Mouse (Mus musculus) heart, postnatal 36 days (tissue): ENCODE measurements around the gene Dixdc1. TPM values are rescaled to one million over a fixed set of nuclear protein-coding genes. Genes with fewer than 3 reads are reported as not detected.

Experiments
- DNase-seq, 2 experiments: peaks; one replicate each; pipeline ENCODE4 v3.0.0; 2021 to 2022
- intact Hi-C: fragments of 180-260 bp; cut with DNase I; formaldehyde crosslinking; loops from one replicate; pipeline ENCODE4 v1.15.1; 2025
- total RNA-seq, 2 experiments: library from RNA; stranded (reverse); gene quantifications; 2 replicates each; pipeline ENCODE4 v1.2.3; 2021

Dixdc1 gene
- total RNA-seq, result 1 to 10 TPM; 4.2 to 7.4 TPM

GRCm38 (mm10) chr9:50738914-50739870, at the start of gene Dixdc1:
TSS of gene Dixdc1 (minus strand) at chr9:50739517.
- intact Hi-C loops, result loop anchor here (5.0 kb wide), 1 partner anchor 42 kb away; no protein-coding TSS in a partner anchor
- DNase-seq, result peak; percentile 93 to 94

DNA sequence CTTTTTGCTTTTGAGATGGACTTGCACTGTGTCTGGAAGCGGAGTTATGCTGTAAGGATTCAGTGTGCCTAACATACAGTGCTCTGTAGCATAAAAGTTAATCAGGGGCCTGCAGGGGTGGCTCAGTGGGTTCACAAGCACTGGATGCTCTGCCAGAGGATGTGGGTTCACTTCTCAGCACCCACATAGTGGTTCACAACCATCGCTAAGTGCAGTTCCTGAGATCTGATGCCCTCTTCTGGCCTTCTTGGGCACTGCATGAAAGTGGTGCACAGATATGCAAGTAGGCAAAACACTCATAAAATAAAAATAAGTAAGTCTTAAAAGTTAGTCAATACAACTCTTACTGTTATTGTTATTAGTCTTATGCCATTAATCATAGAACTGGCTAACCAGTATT, 42.8 kb upstream of the Dixdc1 start:
- intact Hi-C loops, result no loop called here
- DNase-seq, result peak in 1 of 2 experiments; percentile 41

DNA sequence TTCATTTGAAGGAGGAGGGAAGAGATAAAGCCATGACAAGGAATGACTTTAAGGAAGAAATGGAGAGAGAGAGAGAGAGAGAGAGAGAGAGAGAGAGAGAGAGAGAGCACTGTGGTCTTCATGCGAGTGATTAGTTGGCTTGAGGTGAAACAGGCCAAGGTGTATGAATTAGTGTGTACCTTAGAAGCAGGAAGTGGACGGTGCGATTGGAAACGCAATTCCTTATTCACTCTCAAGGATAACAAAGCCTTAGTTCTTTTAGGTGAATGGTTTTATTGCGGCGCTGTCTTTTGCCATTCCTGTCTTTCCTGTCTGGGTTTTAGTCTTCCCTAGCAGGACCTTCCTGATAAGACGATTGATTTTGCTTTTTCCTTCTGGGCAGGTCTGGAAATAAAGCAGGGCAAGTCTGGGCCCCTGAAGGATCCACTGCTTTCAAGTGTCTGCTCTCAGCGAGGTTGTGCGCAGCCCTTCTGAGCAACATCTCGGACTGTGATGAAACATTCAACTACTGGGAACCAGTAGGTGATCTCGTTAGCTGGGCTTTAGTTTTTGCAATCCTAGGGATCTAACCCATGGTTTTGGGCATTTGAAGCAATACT, 36.9 kb upstream of the Dixdc1 start:
- intact Hi-C loops, result no loop called here
- DNase-seq, result no peak

GRCm38 (mm10) chr9:50775662-50776126, 36.4 kb upstream of the Dixdc1 start:
- peak in 1 of 2 experiments; percentile 15 for DNase-seq
- intact Hi-C loops, result no loop called here

DNA sequence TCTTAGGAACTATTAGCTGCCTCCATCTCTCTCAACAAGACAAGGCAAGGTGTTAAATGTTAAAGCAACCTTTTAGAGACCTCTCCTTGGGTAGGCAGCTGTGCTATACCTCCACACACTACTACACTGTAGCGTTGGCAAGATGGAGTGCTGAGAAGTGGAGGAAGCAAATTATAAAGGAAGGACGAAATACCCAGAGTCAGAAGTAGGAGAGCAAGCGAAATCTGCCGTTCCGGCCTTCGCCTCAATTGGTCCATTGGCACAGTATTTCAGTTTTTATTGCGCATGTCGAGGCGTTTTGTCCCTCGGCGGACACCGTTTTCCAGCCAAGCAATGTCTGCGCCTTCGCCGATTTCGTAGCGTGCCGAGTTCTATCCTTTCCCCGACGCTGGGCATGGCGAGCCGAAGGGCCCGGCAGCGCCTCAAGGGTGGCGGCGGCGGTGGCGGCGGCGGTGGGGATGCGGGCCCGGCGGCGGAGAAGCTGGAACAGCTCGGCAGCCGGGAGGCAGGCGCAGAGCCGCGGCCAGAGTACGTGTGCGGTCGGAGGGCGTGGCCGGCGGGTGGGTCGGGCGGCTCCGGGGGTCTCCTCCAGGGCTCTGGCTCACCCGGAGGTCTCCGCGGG, 35.8 kb upstream of the Dixdc1 start, which contains the start of the genes Alg9 and 1110032A03Rik:
Gene Alg9 (plus strand): TSS at position 29 of the 622 bp plus-strand sequence.
Gene 1110032A03Rik (minus strand): TSS at position 530 of the 622 bp plus-strand sequence.
- intact Hi-C loops, result no loop called here
- peak; percentile 91 to 93 for DNase-seq

DNA sequence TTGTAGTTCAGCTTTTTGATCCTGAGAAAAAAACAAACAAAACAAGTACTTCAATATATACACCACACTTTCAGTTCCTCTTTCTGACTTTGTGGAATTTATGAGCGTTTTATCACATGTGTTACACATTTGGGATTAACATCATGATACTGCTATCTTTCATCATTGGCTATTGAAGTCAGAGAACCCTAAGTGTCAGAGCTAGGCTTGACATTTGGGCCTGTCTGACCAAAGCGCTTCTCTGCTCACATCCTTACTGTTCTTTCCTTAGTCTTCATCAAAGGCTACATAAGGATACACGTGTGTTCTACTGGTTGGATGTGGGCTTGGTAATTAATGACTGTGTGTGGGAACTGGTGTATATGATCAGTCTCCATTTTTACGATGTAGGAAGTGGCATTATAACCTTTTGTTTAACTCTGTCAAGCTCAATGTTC, 34.7 kb upstream of the Dixdc1 start:
- intact Hi-C loops, result no loop called here
- no peak for DNase-seq

GRCm38 (mm10) chr9:50770011-50770410, 30.7 kb upstream of the Dixdc1 start:
- no peak for DNase-seq
- intact Hi-C loops, result no loop called here

- peak; percentile 97 to 99 for DNase-seq
- intact Hi-C loops, result loop anchor here (2.0 to 10.0 kb wide), 5 partner anchors 41 to 324 kb away; partner anchors contain the start of genes Dlat, Nkapd1 and Pih1d2
Observed at GRCm38 (mm10) chr9:50768107-50769002, 29.0 kb upstream of the Dixdc1 start, which contains the start of gene Fdxacb1. TSS of gene Fdxacb1 (plus strand) at chr9:50768236.

- intact Hi-C loops, result loop anchor here (2.0 to 10.0 kb wide), 5 partner anchors 40 to 323 kb away; partner anchors contain the start of genes Dlat, Nkapd1 and Pih1d2
- DNase-seq, result no peak
Observed at GRCm38 (mm10) chr9:50767531-50768106, 28.3 kb upstream of the Dixdc1 start.

GRCm38 (mm10) chr9:50763331-50763730, 24.0 kb upstream of the Dixdc1 start:
- DNase-seq, result no peak
- intact Hi-C loops, result loop anchor here (10.0 kb wide), 1 partner anchor 319 kb away; no protein-coding TSS in a partner anchor

DNA sequence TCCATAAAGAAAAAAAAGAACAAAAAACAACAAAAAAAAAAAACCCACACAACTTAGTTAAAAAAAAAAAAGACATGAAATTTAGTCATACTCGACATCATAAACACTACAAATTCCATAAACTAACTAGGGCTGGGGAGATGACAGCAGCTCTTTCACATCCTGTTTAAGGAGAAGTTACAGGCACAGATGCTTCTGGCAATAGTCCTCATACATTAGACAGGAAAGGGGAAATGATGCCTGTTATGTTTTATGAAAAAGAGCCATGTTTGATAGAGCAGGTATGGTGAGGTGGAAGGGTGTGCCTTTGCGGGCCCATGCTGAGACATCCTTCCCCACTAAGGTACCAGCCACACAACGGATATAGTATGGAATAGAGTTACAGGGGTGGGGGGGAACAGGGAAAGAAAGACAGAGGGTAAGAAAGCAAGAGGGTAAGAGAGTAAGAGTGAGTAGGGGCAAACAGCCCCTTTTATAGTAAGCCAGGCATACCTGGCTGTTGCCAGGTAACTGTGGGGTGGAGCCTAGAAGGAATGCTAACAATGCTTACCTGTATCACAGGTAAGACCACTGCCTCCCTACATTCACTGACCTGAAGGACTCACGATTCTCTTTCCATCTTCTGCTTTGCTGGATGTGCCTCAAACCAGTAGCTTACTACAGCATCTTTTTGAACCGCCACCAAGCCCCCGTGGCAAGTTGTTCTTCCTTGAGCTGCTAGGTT, 22.4 kb upstream of the Dixdc1 start:
- intact Hi-C loops, result loop anchor here (10.0 kb wide), 1 partner anchor 317 kb away; no protein-coding TSS in a partner anchor
- no peak for DNase-seq

DNA sequence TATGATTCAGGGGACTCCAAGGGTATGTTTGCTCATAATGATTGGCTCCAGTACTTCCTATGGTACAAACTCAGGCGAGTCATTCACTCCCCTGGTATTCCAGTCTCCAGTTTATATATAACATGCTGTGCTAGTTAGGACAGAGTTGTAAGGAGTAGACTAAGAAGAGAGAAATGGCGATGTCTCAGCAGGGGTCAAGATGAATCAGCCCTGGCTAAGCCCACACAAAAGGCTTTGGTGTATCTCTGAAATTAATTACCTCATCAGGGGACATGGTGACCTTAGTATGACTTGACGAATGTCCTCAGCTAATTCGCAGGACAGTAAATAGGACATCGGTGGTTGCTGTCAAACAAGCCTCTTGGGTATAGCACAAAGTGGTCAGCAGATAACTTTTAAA, 17.4 kb upstream of the Dixdc1 start:
- intact Hi-C loops, result no loop called here
- no peak for DNase-seq

DNA sequence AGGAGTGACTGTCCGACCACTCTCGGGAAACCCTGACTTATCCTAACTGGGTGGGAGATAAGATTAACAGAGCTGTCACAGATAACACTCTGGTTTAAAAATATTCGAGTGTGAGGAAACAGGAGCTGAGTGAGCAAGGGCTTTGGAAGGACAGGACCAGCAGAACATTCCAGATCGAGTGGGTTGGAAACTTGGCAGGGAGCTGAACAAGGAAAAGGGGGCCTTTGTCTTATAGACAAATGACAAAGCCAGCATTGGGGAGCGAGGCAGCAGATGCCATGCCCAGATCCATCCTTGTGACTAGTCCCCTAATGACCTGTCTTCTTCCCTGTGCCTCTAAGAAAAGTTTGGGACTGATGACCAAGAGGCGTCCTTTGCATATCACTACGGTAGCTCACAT, 14.6 kb upstream of the Dixdc1 start:
- intact Hi-C loops, result no loop called here
- DNase-seq, result peak in 1 of 2 experiments; percentile 32

GRCm38 (mm10) chr9:50752784-50753615, 13.7 kb upstream of the Dixdc1 start:
- peak; percentile 82 to 85 for DNase-seq
- intact Hi-C loops, result no loop called here

DNA sequence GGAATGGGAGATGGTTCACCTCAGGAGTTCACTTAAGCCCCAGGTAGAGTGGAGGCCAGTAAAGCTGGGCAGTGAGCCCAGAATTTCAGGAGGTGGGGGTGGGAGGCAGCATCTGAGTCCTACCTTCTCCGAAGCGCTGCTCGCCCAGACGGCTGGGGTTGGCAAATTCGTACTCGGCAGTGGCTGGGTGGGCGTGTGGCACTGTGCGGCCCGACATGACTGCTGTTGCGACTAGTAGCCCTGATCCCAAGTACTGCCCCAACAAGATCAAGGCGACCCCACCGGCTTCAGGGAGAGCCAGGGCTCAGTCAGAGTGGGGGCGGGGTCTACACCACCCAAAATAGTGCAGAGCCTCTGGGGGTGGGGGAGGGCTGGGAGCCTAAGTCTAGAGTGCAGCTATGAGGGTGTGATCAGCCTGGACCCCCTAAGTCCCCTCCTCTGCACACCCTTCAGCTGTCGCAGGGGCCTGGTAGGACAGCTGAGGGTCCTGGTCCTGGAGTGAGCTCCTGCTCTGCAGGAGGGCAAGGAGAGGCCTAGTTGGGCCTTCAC, 12.8 kb upstream of the Dixdc1 start, which contains the start of gene Hspb2:
Gene Hspb2 (minus strand): TSS at position 301 of the 549 bp plus-strand sequence.
- DNase-seq, result peak; percentile 46 to 71
- intact Hi-C loops, result no loop called here

DNA sequence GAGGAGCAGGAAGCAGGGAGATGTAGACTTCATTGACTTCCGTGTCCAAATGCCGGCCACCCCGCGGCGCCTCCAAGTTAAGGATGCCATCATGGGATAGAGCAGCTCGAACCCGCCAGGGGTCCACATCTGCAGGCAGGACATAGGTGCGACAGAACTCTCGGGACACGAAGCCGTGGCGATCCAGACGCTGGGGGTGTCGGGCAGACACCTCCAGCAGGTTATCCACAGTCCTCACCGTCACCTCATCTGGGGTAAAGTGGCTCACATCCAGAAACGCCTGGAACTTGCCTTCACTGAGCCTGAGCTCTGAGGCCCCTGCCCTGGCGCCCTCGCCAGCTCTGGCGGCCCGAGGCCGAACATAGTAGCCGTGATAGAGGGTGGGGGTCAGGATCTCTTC, 12.0 kb upstream of the Dixdc1 start, which contains the start of gene Cryab:
Gene Cryab (plus strand): TSS at position 3 of the 400 bp plus-strand sequence.
- intact Hi-C loops, result no loop called here
- peak; percentile 34 to 35 for DNase-seq

DNA sequence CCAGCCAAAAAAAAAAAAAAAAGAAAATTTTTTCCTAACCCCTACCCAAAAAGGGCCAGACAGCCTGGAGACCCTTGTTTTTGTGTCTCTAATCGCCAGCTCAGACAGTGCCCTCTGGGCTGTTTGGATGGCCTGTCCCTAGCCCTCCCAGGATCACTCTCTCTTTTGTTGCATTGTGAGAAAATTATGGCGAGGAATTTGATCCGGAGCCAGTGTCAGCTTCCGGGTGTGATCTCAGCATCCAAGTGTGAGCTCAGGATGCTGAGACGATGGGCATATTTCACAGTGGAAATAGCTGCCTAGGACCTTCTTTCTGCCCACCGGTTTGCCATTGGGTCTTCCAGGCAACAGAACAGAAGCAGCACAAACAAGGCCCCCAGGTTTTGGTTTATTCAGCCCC, 11.4 kb upstream of the Dixdc1 start:
- DNase-seq, result no peak
- intact Hi-C loops, result no loop called here
